Mouse (Mus musculus) MEL (cell line): ENCODE results near the gene Olfr1368. TPM values are rescaled to one million over a fixed set of nuclear protein-coding genes. Genes with fewer than 3 reads are reported as not detected.

Experiments
- DNase-seq: peaks from one replicate; pipeline ENCODE4 v3.0.0; 2011; ENCODE audit warnings: low read depth, low spot score
- H3K27ac ChIP-seq: 2 replicates; pipeline ENCODE4 v1.5.1; 2012; ENCODE audit warnings: low read depth, mild to moderate bottlenecking, control low read depth, low read length, moderate library complexity; ENCODE audit not compliant: control insufficient read depth
- H3K27me3 ChIP-seq, 2 experiments: fragments of 150-350 bp in 1 of 2; sonication (generic) in 1 of 2; 2 replicates each; pipeline ENCODE4 v1.6.1; 2012; ENCODE audit warnings: low read length in 2 of 2, mild to moderate bottlenecking in 2 of 2, improper control_type of control experiment in 1 of 2, moderate library complexity in 1 of 2; ENCODE audit not compliant: insufficient read depth in 2 of 2, control insufficient read depth in 1 of 2
- H3K36me3 ChIP-seq, 2 experiments: 2 replicates each; pipeline ENCODE4 v1.6.1; 2012 to 2014; ENCODE audit warnings: low read length in 2 of 2, improper control_type of control experiment in 1 of 2, inconsistent platforms in 1 of 2, mild to moderate bottlenecking in 1 of 2; ENCODE audit not compliant: insufficient read depth in 2 of 2, control insufficient read depth in 1 of 2
- H3K4me1 ChIP-seq, 2 experiments: fragments of 150-350 bp in 1 of 2; sonication (generic) in 1 of 2; 2 replicates each; pipeline ENCODE4 v1.6.1; 2012; ENCODE audit warnings: low read length in 2 of 2, improper control_type of control experiment in 1 of 2, mild to moderate bottlenecking in 1 of 2; ENCODE audit not compliant: insufficient read depth in 2 of 2, control insufficient read depth in 1 of 2
- H3K4me3 ChIP-seq, 2 experiments: fragments of 150-350 bp in 1 of 2; sonication (generic) in 1 of 2; 2 replicates each; pipeline ENCODE4 v1.5.1; 2012; ENCODE audit warnings: low read depth in 2 of 2, low read length in 2 of 2, mild to moderate bottlenecking in 2 of 2, moderate library complexity in 2 of 2, control low read depth in 1 of 2, improper control_type of control experiment in 1 of 2; ENCODE audit not compliant: control insufficient read depth in 1 of 2, insufficient read depth in 1 of 2
- H3K79me2 ChIP-seq: 2 replicates; pipeline ENCODE4 v1.6.1; 2012; ENCODE audit warnings: mild to moderate bottlenecking, low read length, moderate library complexity; ENCODE audit not compliant: control insufficient read depth, poor library complexity, insufficient read depth
- H3K9ac ChIP-seq: 2 replicates; pipeline ENCODE4 v1.6.1; 2012; ENCODE audit warnings: low read depth, mild to moderate bottlenecking, control low read depth, low read length, moderate library complexity; ENCODE audit not compliant: control insufficient read depth, poor library complexity, severe bottlenecking
- H3K9me3 ChIP-seq: fragments of 150-350 bp; sonication (generic); replicated peaks from 2 replicates; pipeline ENCODE4 v1.6.1; 2012; ENCODE audit warnings: mild to moderate bottlenecking, low read length, improper control_type of control experiment, moderate library complexity; ENCODE audit not compliant: insufficient read depth
- CHD2 ChIP-seq: IDR thresholded peaks from 2 replicates; pipeline ENCODE4 v1.6.1; 2011; ENCODE audit warnings: low read length, improper control_type of control experiment
- CTCF ChIP-seq, 3 experiments: IDR thresholded peaks in 2 of 3; conservative IDR thresholded peaks in 1 of 3; 2 replicates each; pipeline ENCODE4 v1.5.1; 2011 to 2012; ENCODE audit warnings: low read length in 3 of 3, low read depth in 2 of 3, mild to moderate bottlenecking in 2 of 3, improper control_type of control experiment in 1 of 3, inconsistent platforms in 1 of 3, mixed read lengths in 1 of 3, moderate library complexity in 1 of 3; ENCODE audit not compliant: control insufficient read depth in 1 of 3, insufficient read depth in 1 of 3, poor library complexity in 1 of 3, severe bottlenecking in 1 of 3
- E2F4 ChIP-seq: IDR thresholded peaks from 2 replicates; pipeline ENCODE4 v1.6.1; 2011; ENCODE audit warnings: low read depth, low read length, improper control_type of control experiment, borderline replicate concordance
- ELF1 ChIP-seq: IDR thresholded peaks from 2 replicates; pipeline ENCODE4 v1.6.1; 2014; ENCODE audit warnings: low read depth, mild to moderate bottlenecking, inconsistent platforms, low read length, improper control_type of control experiment, moderate library complexity
- GATA1 ChIP-seq: IDR thresholded peaks from 2 replicates; pipeline ENCODE4 v1.6.1; 2011; ENCODE audit warnings: low read depth, low read length, improper control_type of control experiment
- HCFC1 ChIP-seq: IDR thresholded peaks from 2 replicates; pipeline ENCODE4 v1.6.1; 2012; ENCODE audit warnings: low read depth, mild to moderate bottlenecking, inconsistent platforms, low read length, improper control_type of control experiment, moderate library complexity
- KAT2A ChIP-seq: conservative IDR thresholded peaks from 2 replicates; pipeline ENCODE4 v1.6.1; 2012; ENCODE audit warnings: low read depth, low read length, improper control_type of control experiment, inconsistent platforms
- MAX ChIP-seq: IDR thresholded peaks from 2 replicates; pipeline ENCODE4 v1.6.1; 2011; ENCODE audit warnings: low read length, improper control_type of control experiment
- MAZ ChIP-seq: IDR thresholded peaks from 2 replicates; pipeline ENCODE4 v1.6.1; 2012; ENCODE audit warnings: low read depth, mild to moderate bottlenecking, inconsistent platforms, low read length, improper control_type of control experiment
- MEF2A ChIP-seq: IDR thresholded peaks from 2 replicates; pipeline ENCODE4 v1.6.1; 2014; ENCODE audit warnings: low read depth, mild to moderate bottlenecking, inconsistent platforms, low read length, improper control_type of control experiment; ENCODE audit not compliant: poor library complexity, insufficient replicate concordance, severe bottlenecking; ENCODE audit errors: extremely low read depth
- MYB ChIP-seq: IDR thresholded peaks from 2 replicates; pipeline ENCODE4 v1.6.1; 2011; ENCODE audit warnings: mild to moderate bottlenecking, low read depth, low read length, improper control_type of control experiment
- MYC ChIP-seq: IDR thresholded peaks from 2 replicates; pipeline ENCODE4 v1.6.1; 2011; ENCODE audit warnings: low read depth, mild to moderate bottlenecking, low read length, improper control_type of control experiment, moderate library complexity
- NELFE ChIP-seq: IDR thresholded peaks from 2 replicates; pipeline ENCODE4 v1.6.1; 2011; ENCODE audit warnings: low read depth, low read length, improper control_type of control experiment
- POLR2AphosphoS5 ChIP-seq: IDR thresholded peaks from 2 replicates; pipeline ENCODE4 v1.6.1; 2012; ENCODE audit warnings: low read depth, borderline replicate concordance, mild to moderate bottlenecking, inconsistent platforms, low read length, moderate library complexity, mixed read lengths
- RAD21 ChIP-seq: IDR thresholded peaks from 2 replicates; pipeline ENCODE4 v1.6.1; 2011; ENCODE audit warnings: mild to moderate bottlenecking, low read depth, low read length, improper control_type of control experiment
- SIN3A ChIP-seq: IDR thresholded peaks from 2 replicates; pipeline ENCODE4 v1.6.1; 2012; ENCODE audit warnings: low read length, improper control_type of control experiment, inconsistent platforms
- TAL1 ChIP-seq: IDR thresholded peaks from 2 replicates; pipeline ENCODE4 v1.6.1; 2012; ENCODE audit warnings: mild to moderate bottlenecking, inconsistent platforms, low read length, moderate library complexity, mixed read lengths
- TCF12 ChIP-seq: IDR thresholded peaks from 2 replicates; pipeline ENCODE4 v1.6.1; 2014; ENCODE audit warnings: low read depth, mild to moderate bottlenecking, inconsistent platforms, low read length, improper control_type of control experiment, moderate library complexity
- UBTF ChIP-seq: IDR thresholded peaks from 2 replicates; pipeline ENCODE4 v1.6.1; 2012; ENCODE audit warnings: low read depth, mild to moderate bottlenecking, inconsistent platforms, low read length, improper control_type of control experiment, moderate library complexity, borderline replicate concordance; ENCODE audit not compliant: insufficient read depth
- USF1 ChIP-seq: IDR thresholded peaks from 2 replicates; pipeline ENCODE4 v1.6.1; 2014; ENCODE audit warnings: low read depth, mild to moderate bottlenecking, inconsistent platforms, low read length, improper control_type of control experiment, moderate library complexity
- ZKSCAN1 ChIP-seq: IDR thresholded peaks from 2 replicates; pipeline ENCODE4 v1.6.1; 2012; ENCODE audit warnings: low read depth, mild to moderate bottlenecking, inconsistent platforms, low read length, improper control_type of control experiment, moderate library complexity
- polyA plus RNA-seq, 2 experiments: library from polyadenylated mRNA; stranded (reverse) in 1 of 2; unstranded in 1 of 2; fragments of >175 nt in 1 of 2; fragments of >200 nt in 1 of 2; gene quantifications; 2 replicates each; pipeline versions ENCODE4 v1.2.1 to v1.2.4; 2012; ENCODE audit warnings: low replicate concordance in 2 of 2, low read depth in 1 of 2; ENCODE audit not compliant: insufficient read length in 2 of 2, insufficient read depth in 1 of 2, missing spikeins in 1 of 2
- total RNA-seq: library from RNA; depleted of rRNA; stranded (reverse); fragments of 300-350 nt; gene quantifications from 2 replicates; pipeline ENCODE4 v1.2.3, GENCODE M21; 2012

Gene Olfr1368
- total and polyA plus RNA-seq, 3 experiments, result not detected

GRCm38 (mm10) chr13:21173072-21173471 is 27.4 kb upstream of the Olfr1368 start:
- no peak for TF ChIP-seq RAD21
- TF ChIP-seq MYC, result no peak
- TF ChIP-seq ZKSCAN1, result no peak
- no peak for TF ChIP-seq ELF1
- TF ChIP-seq POLR2AphosphoS5, result no peak
- TF ChIP-seq KAT2A, result no peak
- TF ChIP-seq MYB, result no peak
- TF ChIP-seq USF1, result no peak
- no peak for TF ChIP-seq E2F4
- no peak for TF ChIP-seq CHD2
- no peak for TF ChIP-seq TCF12
- no peak for TF ChIP-seq TAL1
- TF ChIP-seq MAZ, result no peak
- TF ChIP-seq CTCF (IDR thresholded peaks at IDR 0.05 in 2 of 3, conservative IDR thresholded peaks at IDR 0.05 in 1 of 3; ENCODE audit: control insufficient read depth in 1 of 3, insufficient read depth in 1 of 3, low read depth in 2 of 3, low read length in 3 of 3, poor library complexity in 1 of 3, severe bottlenecking in 1 of 3), result no peak
- TF ChIP-seq MAX, result no peak
- no peak for TF ChIP-seq HCFC1
- no peak for TF ChIP-seq SIN3A
- no peak for TF ChIP-seq MEF2A
- Histone ChIP-seq H3K4me1 (peaks cover 3 to 14% of the 10 kb centered on the region in 2 experiments), H3K9me3 (no peaks in the 10 kb centered on the region), H3K79me2 (no peaks in the 10 kb centered on the region), H3K27ac (no peak overlapping the region), H3K36me3 (peaks cover 0 to 14% of the 10 kb centered on the region in 2 experiments; a peak in 2 of 4 replicates), H3K27me3 (no peaks in the 10 kb centered on the region), H3K9ac (peak overlapping the region; percentile 72), H3K4me3 (peak overlapping the region; percentile 56 to 92)
- DNase-seq, result peak; percentile 94

GRCm38 (mm10) chr13:21172241-21173027 is 26.8 kb upstream of the Olfr1368 start:
- no peaks in the 10 kb centered on the region for H3K79me2 ChIP-seq
- TF ChIP-seq GATA1 (0 out of 2 replicates have a peak, but pooled peaks have one; percentile 28), NELFE (no peak), CTCF (IDR thresholded peaks at IDR 0.05 in 2 of 3, conservative IDR thresholded peaks at IDR 0.05 in 1 of 3; ENCODE audit: control insufficient read depth in 1 of 3, insufficient read depth in 1 of 3, low read depth in 2 of 3, low read length in 3 of 3, poor library complexity in 1 of 3, severe bottlenecking in 1 of 3) (0 out of 6 replicates have a peak, but pooled peaks of 1 of the 3 experiments have one; percentile 8), UBTF (no peak), E2F4 (no peak)
- TF ChIP-seq, all 39 proteins: peak for 2
- H3K9ac ChIP-seq, result peak overlapping the region; percentile 72
- no peaks in the 10 kb centered on the region for H3K27me3 ChIP-seq
- peaks cover 0 to 9% of the 10 kb centered on the region in 2 experiments; a peak in 2 of 4 replicates for H3K36me3 ChIP-seq
- no peak overlapping the region for H3K27ac ChIP-seq
- DNase-seq, result peak; percentile 97
- peak overlapping the region; percentile 61 to 92 for H3K4me3 ChIP-seq
- peaks cover 0 to 7% of the 10 kb centered on the region in 2 experiments; a peak in 2 of 4 replicates for H3K4me1 ChIP-seq
- H3K9me3 ChIP-seq, result no peaks in the 10 kb centered on the region
